Comparison of ENCODE assay signal across 9 mouse cellular contexts in the genomic region with DNA sequence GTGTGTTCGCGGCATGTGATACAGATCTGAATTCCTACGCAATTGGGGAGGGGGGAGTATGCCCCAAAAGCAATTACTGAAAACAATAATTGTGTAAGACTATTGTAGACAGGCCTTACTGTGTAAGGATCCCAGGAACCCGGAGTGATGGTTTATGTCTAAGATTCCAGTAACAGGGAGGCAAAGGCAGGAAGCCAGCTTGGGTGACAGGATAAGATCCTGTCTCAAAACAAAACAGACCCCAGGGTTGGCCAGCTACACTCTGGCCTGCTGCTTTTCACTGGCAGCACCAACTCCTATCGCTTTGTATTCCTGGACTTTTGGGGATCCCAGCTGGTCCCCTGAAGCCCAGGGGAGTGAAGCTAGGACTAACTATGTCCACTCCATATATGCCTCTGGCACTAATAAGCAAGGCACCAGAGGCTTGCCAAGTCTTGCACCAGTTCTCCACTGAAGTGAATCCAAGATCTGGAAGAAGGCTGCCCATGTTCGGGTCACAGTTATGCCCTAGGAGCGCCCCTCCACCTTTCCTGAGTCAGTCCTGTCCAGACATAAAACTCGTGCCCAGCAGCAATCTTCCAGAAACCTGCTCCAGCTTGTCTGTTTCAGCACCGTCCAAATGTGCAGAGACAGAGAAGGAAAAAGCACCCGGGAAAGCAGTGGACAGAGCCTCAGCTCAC. TPM values are rescaled to one million over a fixed set of nuclear protein-coding genes. Genes with fewer than 3 reads are reported as not detected.
DNase-seq lines count a peak whose midpoint lies in the region; ATAC-seq and TF ChIP-seq lines count a peak whose summit lies in the region.
"Had no signal": no experiment of that assay in that cellular context is flagged by ENCODE, and none has a peak within 500 bp of the region (broad histone marks: within the 10 kb centered on the region; RNA-seq: fewer than 3 reads in every experiment).

No protein-coding gene starts in this region.

- WGBS in forebrain, embryonic 10.5 days, result 28% methylated on average over 10 of the region's 10 CpGs
- 24% methylated on average over 10 of the region's 10 CpGs for WGBS in kidney, embryonic 15.5 days
- WGBS in midbrain, embryonic 13.5 days, result 29% methylated on average over 10 of the region's 10 CpGs

- in situ Hi-C loops in CH12.LX (cut with MboI; ENCODE audit: low pct_ligation_motif_present, low pct_unique_long_range_greater_than_20kb, low sequenced_read_pairs), result loop anchor here (10.0 kb wide), 1 partner anchor 102 kb away; no protein-coding TSS in a partner anchor

- peak overlapping the region; percentile 34 for H3K9ac ChIP-seq in CH12.LX (ENCODE audit: insufficient read depth, low read depth)
- H3K9ac ChIP-seq in kidney, embryonic 15.5 days, result peak overlapping the region; percentile 11
- peak overlapping the region; percentile 89 for H3K9ac ChIP-seq in midbrain, embryonic 13.5 days (replicated peaks)

- peak overlapping the region; percentile 62 for H3K4me3 ChIP-seq in erythroblast, embryonic 14.5 days (replicated peaks)
- H3K4me3 ChIP-seq in CH12.LX (replicated peaks in 1 of 3; ENCODE audit: low read depth in 2 of 3, low read length in 2 of 3, poor library complexity in 1 of 3), result peak overlapping the region in 2 of 3 experiments; percentile 57 to 77
- peak overlapping the region; percentile 85 for H3K4me3 ChIP-seq in forebrain, embryonic 10.5 days
- H3K4me3 ChIP-seq in kidney, embryonic 15.5 days (replicated peaks), result peak overlapping the region; percentile 68
- H3K4me3 ChIP-seq in midbrain, embryonic 13.5 days (replicated peaks), result peak overlapping the region; percentile 75

- no peak for DNase-seq in CH12.LX (ENCODE audit: extremely low read depth)
- DNase-seq in forebrain, embryonic 10.5 days (ENCODE audit: extremely low spot score, low spot score), result no peak

- ATAC-seq in erythroblast, adult 5-6 weeks (replicated peaks; ENCODE audit: low FRiP score, poor library complexity, severe bottlenecking), result no peak
- 0 out of 2 replicates have a peak, but pooled peaks have one; percentile 0 for ATAC-seq in kidney, embryonic 15.5 days (replicated peaks; ENCODE audit: low FRiP score)
- peak; percentile 9; the same call in 1 of the 2 replicates for ATAC-seq in midbrain, embryonic 13.5 days
- ATAC-seq in granulocyte monocyte progenitor cell, adult 5-6 weeks (replicated peaks; ENCODE audit: poor library complexity, severe bottlenecking), result no peak
- ATAC-seq in CD4-positive, CD25-positive, alpha-beta regulatory T cell, adult 4 months, result no peak

- no peaks in the 10 kb centered on the region; the same call in 1 of the 2 replicates for H3K36me3 ChIP-seq in erythroblast, embryonic 14.5 days (ENCODE audit: control insufficient read depth)
- H3K36me3 ChIP-seq in CH12.LX (replicated peaks in 1 of 2; ENCODE audit: control insufficient read depth in 1 of 2, insufficient read depth in 1 of 2, low read length in 1 of 2), result no peaks in the 10 kb centered on the region
- peaks cover 6% of the 10 kb centered on the region; the same call in 1 of the 2 replicates for H3K36me3 ChIP-seq in forebrain, embryonic 10.5 days (replicated peaks)
- H3K36me3 ChIP-seq in kidney, embryonic 15.5 days, result no peaks in the 10 kb centered on the region
- no peaks in the 10 kb centered on the region for H3K36me3 ChIP-seq in midbrain, embryonic 13.5 days

- H3K9me3 ChIP-seq in erythroblast, embryonic 14.5 days (ENCODE audit: control insufficient read depth, low read length), result no peaks in the 10 kb centered on the region
- H3K9me3 ChIP-seq in CH12.LX (replicated peaks; ENCODE audit: low read length), result no peaks in the 10 kb centered on the region
- no peaks in the 10 kb centered on the region for H3K9me3 ChIP-seq in forebrain, embryonic 10.5 days
- H3K9me3 ChIP-seq in kidney, embryonic 15.5 days (replicated peaks), result no peaks in the 10 kb centered on the region
- H3K9me3 ChIP-seq in midbrain, embryonic 13.5 days, result no peaks in the 10 kb centered on the region

- no peak overlapping the region for H3K27ac ChIP-seq in CH12.LX (ENCODE audit: insufficient read depth, low read depth)
- H3K27ac ChIP-seq in forebrain, embryonic 10.5 days, result peak overlapping the region; percentile 91
- peak overlapping the region; percentile 85 for H3K27ac ChIP-seq in kidney, embryonic 15.5 days
- peak overlapping the region; percentile 88 for H3K27ac ChIP-seq in midbrain, embryonic 13.5 days

- H3K27me3 ChIP-seq in erythroblast, embryonic 14.5 days (ENCODE audit: control insufficient read depth), result peaks cover 86% of the 10 kb centered on the region
- peaks cover 83% of the 10 kb centered on the region for H3K27me3 ChIP-seq in CH12.LX (replicated peaks)
- no peaks in the 10 kb centered on the region for H3K27me3 ChIP-seq in forebrain, embryonic 10.5 days (ENCODE audit: poor library complexity, severe bottlenecking)
- H3K27me3 ChIP-seq in kidney, embryonic 15.5 days, result no peaks in the 10 kb centered on the region
- H3K27me3 ChIP-seq in midbrain, embryonic 13.5 days, result no peaks in the 10 kb centered on the region

- peak overlapping the region; percentile 95 for H3K4me2 ChIP-seq in CH12.LX (ENCODE audit: insufficient read depth, low read depth, poor library complexity, severe bottlenecking)
- peak overlapping the region; percentile 73 for H3K4me2 ChIP-seq in kidney, embryonic 15.5 days
- peak overlapping the region; percentile 84 for H3K4me2 ChIP-seq in midbrain, embryonic 13.5 days (replicated peaks)

- peaks cover 14% of the 10 kb centered on the region for H3K4me1 ChIP-seq in erythroblast, embryonic 14.5 days (ENCODE audit: control insufficient read depth)
- H3K4me1 ChIP-seq in CH12.LX (ENCODE audit: control insufficient read depth in 1 of 2, insufficient read depth in 2 of 2), result peaks cover 7 to 10% of the 10 kb centered on the region in 2 experiments; a peak in 3 of 4 replicates
- peaks cover 93% of the 10 kb centered on the region for H3K4me1 ChIP-seq in forebrain, embryonic 10.5 days
- H3K4me1 ChIP-seq in kidney, embryonic 15.5 days, result peaks cover 91% of the 10 kb centered on the region
- peaks cover 95% of the 10 kb centered on the region for H3K4me1 ChIP-seq in midbrain, embryonic 13.5 days (replicated peaks)

- no peak for TF ChIP-seq RAD21 in CH12.LX (IDR thresholded peaks at IDR 0.05; ENCODE audit: low read depth, low read length)

- TF ChIP-seq CTCF in CH12.LX (conservative IDR thresholded peaks at IDR 0.05 in 1 of 2, IDR thresholded peaks at IDR 0.05 in 1 of 2; ENCODE audit: low read depth in 2 of 2, low read length in 2 of 2), result no peak

- TF ChIP-seq POLR2A in CH12.LX (IDR thresholded peaks at IDR 0.05; ENCODE audit: low read depth, low read length), result no peak

- no peaks in the 10 kb centered on the region for H3K79me2 ChIP-seq in CH12.LX (replicated peaks; ENCODE audit: control insufficient read depth, extremely low read depth, insufficient read depth, poor library complexity, severe bottlenecking)

- dilution Hi-C loops in CH12.LX (cut with MboI; ENCODE audit: extremely low pct_ligation_motif_present, extremely low pct_unique_long_range_greater_than_20kb, low sequenced_read_pairs), result no loop called here

- TF ChIP-seq EP300 in CH12.LX (IDR thresholded peaks at IDR 0.05; ENCODE audit: low read length), result no peak

TF ChIP-seq in CH12.LX, 34 proteins besides CTCF, POLR2A, EP300 and RAD21 (continues in another document):
- TF ChIP-seq CHD2 (IDR thresholded peaks at IDR 0.05; ENCODE audit: low read length) (no peak), PAX5 (IDR thresholded peaks at IDR 0.05; ENCODE audit: low read length) (no peak), RCOR1 (conservative IDR thresholded peaks at IDR 0.05; ENCODE audit: low read depth, low read length) (no peak), MAFK (IDR thresholded peaks at IDR 0.05; ENCODE audit: insufficient replicate concordance, low read length) (no peak), ETS1 (conservative IDR thresholded peaks at IDR 0.05; ENCODE audit: low read depth, low read length) (no peak), SIN3A (IDR thresholded peaks at IDR 0.05; ENCODE audit: low read length) (no peak), NELFE (IDR thresholded peaks at IDR 0.05; ENCODE audit: low read depth, low read length) (no peak), ELF1 (IDR thresholded peaks at IDR 0.05; ENCODE audit: low read depth, low read length) (no peak), ZKSCAN1 (IDR thresholded peaks at IDR 0.05; ENCODE audit: borderline replicate concordance, low read depth, low read length) (no peak), JUN (IDR thresholded peaks at IDR 0.05; ENCODE audit: insufficient read depth, low read depth, low read length) (no peak), HCFC1 (IDR thresholded peaks at IDR 0.05; ENCODE audit: low read depth, low read length) (no peak), JUND (conservative IDR thresholded peaks at IDR 0.05; ENCODE audit: low read depth, low read length) (no peak)

RNA-seq across cellular contexts. Expression of a gene that starts 11.1 kb away (rescaled TPM):
- 0.05 and 0.07 TPM in 2 replicates for polyA plus RNA-seq in erythroblast, embryonic 14.5 days (2012)
- total RNA-seq in erythroblast, adult 5-6 weeks (2015; ENCODE audit: low replicate concordance), result not detected in 2 replicates
- not detected in 2 replicates for total RNA-seq in erythroblast, adult 5-6 weeks (2017; ENCODE audit: low replicate concordance)
- total RNA-seq in CH12.LX (2012; rRNA removed) (1.2 and 2.1 TPM in 2 replicates), CH12.LX (2014; rRNA removed) (0.74 and 0.97 TPM in 2 replicates)
- polyA plus RNA-seq in CH12.LX (2012; ENCODE audit: insufficient read length, low read depth), result 1.2 and 1.5 TPM in 2 replicates
- 46.6 and 49.9 TPM in 2 replicates for polyA plus RNA-seq in forebrain, embryonic 10.5 days (2016; fragmentation: Nextera tagmentation; extraction: Ambion mirVana)
- 45.7 and 53.8 TPM in 2 replicates for polyA plus RNA-seq in kidney, embryonic 15.5 days (2015; fragmentation: Nextera tagmentation; extraction: Ambion mirVana)
- polyA plus RNA-seq in midbrain, embryonic 13.5 days (2015; fragmentation: Nextera tagmentation; extraction: Ambion mirVana), result 48.7 and 55.0 TPM in 2 replicates
- total RNA-seq in granulocyte monocyte progenitor cell, adult 5-6 weeks (2014; fragmentation: Nextera tagmentation), result not detected in 2 replicates
- total RNA-seq in granulocyte monocyte progenitor cell, adult 5-6 weeks (2017), result not detected in 2 replicates
- polyA plus RNA-seq in CD4-positive, CD25-positive, alpha-beta regulatory T cell, adult 4 months (2017; shearing (Covaris generic)), result under 1 TPM; 0.27 to 0.42 TPM
- total RNA-seq: hematopoietic stem cell, adult 5-6 weeks had no signal

RNA-seq across cellular contexts. Expression of a gene that starts 41.7 kb away (rescaled TPM):
- polyA plus RNA-seq in erythroblast, embryonic 14.5 days (2012), result not detected in 2 replicates
- not detected in 2 replicates for total RNA-seq in erythroblast, adult 5-6 weeks (2015; ENCODE audit: low replicate concordance)
- not detected in 2 replicates for total RNA-seq in erythroblast, adult 5-6 weeks (2017; ENCODE audit: low replicate concordance)
- not detected in 2 replicates for total RNA-seq in CH12.LX (2012; rRNA removed)
- total RNA-seq in CH12.LX (2014; rRNA removed), result not detected in 2 replicates
- polyA plus RNA-seq in CH12.LX (2012; ENCODE audit: insufficient read length, low read depth), result not detected in 2 replicates
- not detected in 2 replicates for polyA plus RNA-seq in forebrain, embryonic 10.5 days (2016; fragmentation: Nextera tagmentation; extraction: Ambion mirVana)
- polyA plus RNA-seq in kidney, embryonic 15.5 days (2015; fragmentation: Nextera tagmentation; extraction: Ambion mirVana), result 0.45 and 5.2 TPM in 2 replicates
- polyA plus RNA-seq in midbrain, embryonic 13.5 days (2015; fragmentation: Nextera tagmentation; extraction: Ambion mirVana), result 1.6 and 2.2 TPM in 2 replicates
- not detected in 2 replicates for total RNA-seq in granulocyte monocyte progenitor cell, adult 5-6 weeks (2014; fragmentation: Nextera tagmentation)
- not detected in 2 replicates for total RNA-seq in granulocyte monocyte progenitor cell, adult 5-6 weeks (2017)
- not detected for polyA plus RNA-seq in CD4-positive, CD25-positive, alpha-beta regulatory T cell, adult 4 months (2017; shearing (Covaris generic))
- total RNA-seq: hematopoietic stem cell, adult 5-6 weeks had no signal

Comparison
In these comparisons a context has a peak if more than half of its experiments do, and no peak if none do; other contexts are left out.
1. ATAC-seq: peak in kidney, embryonic 15.5 days (single experiment) and midbrain, embryonic 13.5 days (single experiment); none in erythroblast, adult 5-6 weeks (single experiment), granulocyte monocyte progenitor cell, adult 5-6 weeks (single experiment) and CD4-positive, CD25-positive, alpha-beta regulatory T cell, adult 4 months (single experiment).
2. H3K9ac ChIP-seq: peak in every context shown above with its lines; median percentile 89 in midbrain, embryonic 13.5 days; 34 in CH12.LX; 11 in kidney, embryonic 15.5 days.
3. RNA of a gene that starts 11.1 kb away (polyA plus RNA-seq): 48.7 to 55.0 TPM in midbrain, embryonic 13.5 days, 45.7 to 53.8 TPM in kidney, embryonic 15.5 days and 46.6 to 49.9 TPM in forebrain, embryonic 10.5 days; 1.2 to 1.5 TPM in CH12.LX, 0.27 to 0.42 TPM in CD4-positive, CD25-positive, alpha-beta regulatory T cell, adult 4 months and 0.05 to 0.07 TPM in erythroblast, embryonic 14.5 days; every median in the first group is over 10 times any median in the second.
4. Peak in every context shown above with its lines, with median percentiles within 50 percentile points of each other: H3K4me3 ChIP-seq and H3K4me2 ChIP-seq.